Mouse (Mus musculus) kidney, embryonic 14.5 days (tissue): ENCODE data around the gene Srpk2. TPM values are rescaled to one million over a fixed set of nuclear protein-coding genes. Genes with fewer than 3 reads are reported as not detected.
"Not testable (repeated sequence)": the region's sequence is repeated elsewhere in the genome, so short reads cannot be mapped to it uniquely, and the experiment has no call there.

Experiments used
- ATAC-seq: fragments of 200-750 bp; cut with Nextera tagmentation; 2 replicates; pipeline ENCODE4 v1.8.0; 2017; ENCODE audit warnings: moderate number of reproducible peaks, mild to moderate bottlenecking, moderate TSS enrichment, moderate library complexity; ENCODE audit not compliant: low FRiP score, low TSS enrichment
- H3K27ac ChIP-seq: fragments of 300-500 bp; sonication (generic); 2 replicates; pipeline ENCODE4 v1.5.1; 2014; ENCODE audit warnings: low read depth, mild to moderate bottlenecking, low read length, moderate library complexity, mixed read lengths
- H3K27me3 ChIP-seq: fragments of 300-500 bp; sonication (generic); 2 replicates; pipeline ENCODE4 v1.6.1; 2014; ENCODE audit warnings: mild to moderate bottlenecking, low read length; ENCODE audit not compliant: control insufficient read depth, insufficient read depth
- H3K36me3 ChIP-seq: fragments of 300-500 bp; sonication (generic); 2 replicates; pipeline ENCODE4 v1.6.1; 2014; ENCODE audit warnings: low read length, mixed read lengths; ENCODE audit not compliant: control insufficient read depth, insufficient read depth
- H3K4me1 ChIP-seq: fragments of 300-500 bp; sonication (generic); 2 replicates; pipeline ENCODE4 v1.6.1; 2014; ENCODE audit warnings: low read length, mixed read lengths; ENCODE audit not compliant: control insufficient read depth, insufficient read depth
- H3K4me2 ChIP-seq: fragments of 300-500 bp; sonication (generic); replicated peaks from 2 replicates; pipeline ENCODE4 v1.6.1; 2014; ENCODE audit warnings: low read depth, mild to moderate bottlenecking, low read length
- H3K4me3 ChIP-seq: fragments of 300-500 bp; sonication (generic); 2 replicates; pipeline ENCODE4 v1.5.1; 2014; ENCODE audit warnings: mild to moderate bottlenecking, low read length
- H3K9ac ChIP-seq: fragments of 300-500 bp; sonication (generic); 2 replicates; pipeline ENCODE4 v1.6.1; 2014; ENCODE audit warnings: low read depth, mild to moderate bottlenecking, low read length, moderate library complexity
- H3K9me3 ChIP-seq: fragments of 300-500 bp; sonication (generic); 2 replicates; pipeline ENCODE4 v1.6.1; 2016; ENCODE audit warnings: low read length; ENCODE audit not compliant: control insufficient read depth
- whole genome bisulfite sequencing: fragments of 180-500 bp; shearing (Covaris S2); extraction: QIAGEN DNeasy Blood & Tissue Kit; methylation state at CpG from one replicate; pipeline ENCODE4 v1.1.7; 2014; 5-methylcytosine and 5-hydroxymethylcytosine counted together
- polyA plus RNA-seq: library from polyadenylated mRNA; unstranded; fragments of >200 nt; fragmentation: Nextera tagmentation; extraction: Ambion mirVana; gene quantifications from 2 replicates; pipeline ENCODE4 v1.2.1, GENCODE M21; 2014

Gene Srpk2
- polyA plus RNA-seq = 41.8 and 50.8 TPM in 2 replicates

DNA sequence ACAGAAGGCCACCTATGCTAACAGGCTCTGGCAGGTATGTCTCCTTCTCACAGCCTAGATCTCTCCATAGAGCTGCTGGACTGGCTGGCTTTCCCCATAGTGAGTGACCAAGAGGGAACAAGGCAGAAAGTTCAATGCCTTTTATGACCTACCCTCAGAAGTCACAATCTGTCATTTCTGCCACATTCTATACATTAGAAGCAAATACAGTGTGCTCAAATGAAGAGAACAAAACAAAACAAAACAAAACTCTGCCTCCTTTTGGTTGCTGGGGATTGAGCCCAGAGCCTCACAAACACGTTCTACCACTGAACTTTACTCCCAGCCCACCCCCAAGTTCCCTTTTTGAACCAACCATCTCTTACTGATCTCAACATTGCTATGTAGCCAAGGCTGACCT is at the start of gene Srpk2:
Gene Srpk2, minus strand, starts transcription at position 101 of the 400 bp plus-strand sequence.
- Histone ChIP-seq H3K27ac (no peak within 1 kb of the TSS), H3K4me2 (no peak within 1 kb of the TSS), H3K4me3 (no peak within 1 kb of the TSS), H3K4me1 (no peaks in the 10 kb centered on the region), H3K27me3 (no peaks in the 10 kb centered on the region), H3K9me3 (no peaks in the 10 kb centered on the region), H3K36me3 (no peaks in the 10 kb centered on the region), H3K9ac (no peak within 1 kb of the TSS)
- no peak for ATAC-seq
- 63% methylated on average over 1 of the region's 1 CpGs for WGBS

DNA sequence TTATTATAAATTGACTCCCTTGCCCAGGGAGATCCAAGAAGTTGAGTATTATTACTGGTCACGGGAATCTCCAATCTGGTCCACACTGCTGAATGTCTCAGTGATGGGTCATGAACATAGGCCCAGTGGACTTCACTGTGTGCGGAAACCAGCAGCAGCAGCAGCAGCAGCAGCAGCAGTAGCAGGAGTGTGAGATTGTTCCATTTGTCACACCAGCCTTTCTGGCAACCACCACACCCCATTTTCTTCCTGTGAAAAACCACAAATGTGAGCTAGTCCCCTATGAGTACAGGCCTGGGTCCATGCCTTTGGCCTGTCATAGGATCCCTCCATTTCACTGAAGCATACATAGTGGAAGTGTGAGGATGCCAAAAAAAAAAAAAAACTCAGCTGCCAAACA is 37.5 kb upstream of the Srpk2 start:
- H3K36me3 ChIP-seq = no peaks in the 10 kb centered on the region
- no peaks in the 10 kb centered on the region; the same call in 1 of the 2 replicates for H3K9me3 ChIP-seq
- no peak overlapping the region for H3K9ac ChIP-seq
- no peak for ATAC-seq
- no peak overlapping the region for H3K27ac ChIP-seq
- no peaks in the 10 kb centered on the region for H3K27me3 ChIP-seq
- H3K4me1 ChIP-seq = no peaks in the 10 kb centered on the region
- H3K4me3 ChIP-seq = no peak overlapping the region
- no peak overlapping the region for H3K4me2 ChIP-seq
- 97% methylated on average over 2 of the region's 2 CpGs for WGBS

DNA sequence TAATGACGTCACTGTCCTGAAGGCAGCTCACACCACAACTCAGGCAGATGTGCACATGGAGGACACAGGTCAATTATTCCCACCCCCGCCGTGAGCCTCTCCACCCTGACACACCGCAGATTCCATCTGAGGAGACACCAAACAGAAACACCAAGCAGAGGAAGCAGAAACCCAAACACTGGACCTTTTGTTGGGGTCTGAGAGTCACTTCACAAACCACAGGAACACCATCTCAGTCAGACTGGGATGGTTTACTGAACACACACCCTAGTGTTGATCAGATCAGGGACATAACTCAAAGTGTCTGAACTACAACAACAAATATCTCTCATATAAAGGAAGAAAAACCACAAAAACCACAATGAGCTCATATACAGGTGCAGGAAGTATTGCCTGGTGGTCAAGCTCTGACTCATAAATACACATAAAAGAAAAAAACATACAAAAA is 34.5 kb upstream of the Srpk2 start:
- 82% methylated on average over 4 of the region's 4 CpGs for WGBS
- Histone ChIP-seq H3K27ac (no peak overlapping the region), H3K4me1 (no peaks in the 10 kb centered on the region), H3K4me3 (no peak overlapping the region), H3K36me3 (no peaks in the 10 kb centered on the region), H3K9ac (no peak overlapping the region), H3K27me3 (no peaks in the 10 kb centered on the region), H3K9me3 (no peaks in the 10 kb centered on the region), H3K4me2 (no peak overlapping the region)
- no peak for ATAC-seq

DNA sequence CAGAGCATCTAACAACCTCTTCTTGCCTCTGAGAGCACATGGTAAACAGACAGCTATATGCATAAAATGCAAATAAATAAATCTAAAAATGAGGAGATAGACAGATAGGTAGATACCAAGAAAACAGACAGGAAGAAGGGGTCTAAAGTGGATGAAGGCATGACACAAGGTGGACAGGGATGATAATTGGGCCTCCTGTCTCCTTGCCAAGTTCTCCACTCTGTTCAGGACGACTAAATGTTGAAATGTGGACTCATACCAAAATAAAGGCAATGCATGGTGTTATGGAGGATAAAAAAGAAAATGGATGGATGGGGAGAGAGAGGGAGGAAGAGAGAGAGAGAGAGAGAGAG is 33.7 kb upstream of the Srpk2 start:
- Histone ChIP-seq H3K4me2 (no peak overlapping the region), H3K27ac (no peak overlapping the region), H3K9ac (no peak overlapping the region), H3K27me3 (no peaks in the 10 kb centered on the region), H3K36me3 (no peaks in the 10 kb centered on the region), H3K4me1 (no peaks in the 10 kb centered on the region), H3K4me3 (no peak overlapping the region), H3K9me3 (no peaks in the 10 kb centered on the region)
- no peak for ATAC-seq
- WGBS = 69% methylated on average over 1 of the region's 1 CpGs

DNA sequence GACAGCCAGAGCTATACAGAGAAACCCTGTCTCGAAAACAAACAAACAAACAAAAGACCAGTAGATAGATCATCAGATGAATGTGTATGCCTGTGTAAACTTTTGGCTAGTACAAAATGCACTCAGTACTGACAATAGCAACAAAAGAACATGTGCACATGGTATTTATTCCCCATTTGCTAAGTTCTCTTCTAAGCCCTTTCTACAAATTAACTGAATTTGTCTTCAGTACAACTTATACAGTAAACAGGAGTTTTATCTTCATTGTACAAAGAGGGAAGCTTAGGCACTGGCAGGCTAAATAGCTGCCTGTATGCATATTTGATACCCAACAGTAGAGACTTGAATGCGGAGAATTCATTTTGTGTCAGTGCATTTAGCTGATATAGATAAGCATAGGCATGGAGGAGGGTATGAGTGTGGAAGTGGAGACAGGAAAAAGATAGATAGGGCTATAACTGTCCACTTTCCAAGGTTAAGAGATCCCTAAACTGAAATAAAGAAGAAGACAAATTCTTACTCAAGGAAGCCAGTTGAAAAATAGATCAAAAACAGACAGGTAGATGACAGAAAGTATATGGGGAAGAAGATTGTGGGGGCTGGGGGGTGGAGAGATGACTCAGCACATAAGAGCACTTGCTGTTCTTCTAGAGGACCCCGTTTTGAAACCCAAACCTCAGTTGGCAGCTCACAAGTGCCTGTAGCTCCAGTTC is 33.2 kb upstream of the Srpk2 start:
- Histone ChIP-seq H3K9ac (no peak overlapping the region), H3K4me3 (no peak overlapping the region), H3K36me3 (no peaks in the 10 kb centered on the region), H3K27me3 (no peaks in the 10 kb centered on the region), H3K27ac (no peak overlapping the region), H3K4me1 (no peaks in the 10 kb centered on the region), H3K4me2 (no peak overlapping the region), H3K9me3 (no peaks in the 10 kb centered on the region)
- WGBS = 80% methylated on average over 3 of the region's 3 CpGs
- no peak for ATAC-seq

DNA sequence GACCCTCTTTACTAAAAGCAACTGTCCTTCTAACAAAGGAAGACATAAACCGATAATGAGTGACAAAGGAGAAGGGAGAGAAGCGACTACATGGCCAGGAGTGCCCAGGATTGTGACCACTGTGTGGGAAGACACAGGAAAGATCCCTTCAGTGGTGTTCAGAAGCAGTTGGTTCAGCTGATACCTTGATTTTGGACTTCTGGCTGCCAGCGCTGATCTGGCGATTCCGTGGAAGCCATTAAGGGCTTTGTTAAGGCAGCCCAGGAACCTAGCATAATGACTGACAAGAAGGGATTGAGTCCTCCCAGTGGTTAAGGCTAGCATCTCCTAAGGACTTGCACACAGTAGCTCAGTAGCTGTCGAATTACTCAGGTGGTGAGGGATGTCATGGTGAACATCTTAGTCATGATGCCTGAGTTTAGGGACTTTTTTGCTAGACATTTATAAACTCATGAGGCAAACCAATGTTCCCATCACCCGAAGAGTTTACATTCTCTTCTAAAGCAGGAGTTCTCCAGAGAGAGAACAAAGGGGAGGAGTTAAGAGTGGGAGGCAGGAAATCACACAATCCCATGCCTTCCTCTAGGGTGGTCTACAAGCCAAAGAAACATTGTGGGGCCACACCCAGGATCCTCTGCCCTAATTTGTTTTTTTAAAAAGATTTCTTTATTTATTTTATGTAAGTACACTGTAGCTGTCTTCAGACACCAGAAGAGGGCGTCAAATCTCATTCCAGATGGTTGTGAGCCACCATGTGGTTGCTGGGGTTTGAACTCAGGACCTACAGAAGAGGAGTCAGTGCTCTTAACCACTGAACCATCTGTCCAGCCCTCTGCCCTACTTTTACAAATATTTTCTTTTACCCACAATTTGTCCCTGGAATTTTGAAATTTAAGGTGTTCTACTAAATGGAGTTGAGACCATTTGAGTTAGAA is 29.3 kb upstream of the Srpk2 start:
- no peak for ATAC-seq
- WGBS = 92% methylated on average over 8 of the region's 8 CpGs
- Histone ChIP-seq H3K9me3 (peaks cover 21% of the 10 kb centered on the region), H3K9ac (no peak overlapping the region), H3K4me2 (no peak overlapping the region), H3K36me3 (peaks cover 23% of the 10 kb centered on the region), H3K27ac (no peak overlapping the region), H3K27me3 (no peaks in the 10 kb centered on the region), H3K4me3 (no peak overlapping the region), H3K4me1 (no peaks in the 10 kb centered on the region)

DNA sequence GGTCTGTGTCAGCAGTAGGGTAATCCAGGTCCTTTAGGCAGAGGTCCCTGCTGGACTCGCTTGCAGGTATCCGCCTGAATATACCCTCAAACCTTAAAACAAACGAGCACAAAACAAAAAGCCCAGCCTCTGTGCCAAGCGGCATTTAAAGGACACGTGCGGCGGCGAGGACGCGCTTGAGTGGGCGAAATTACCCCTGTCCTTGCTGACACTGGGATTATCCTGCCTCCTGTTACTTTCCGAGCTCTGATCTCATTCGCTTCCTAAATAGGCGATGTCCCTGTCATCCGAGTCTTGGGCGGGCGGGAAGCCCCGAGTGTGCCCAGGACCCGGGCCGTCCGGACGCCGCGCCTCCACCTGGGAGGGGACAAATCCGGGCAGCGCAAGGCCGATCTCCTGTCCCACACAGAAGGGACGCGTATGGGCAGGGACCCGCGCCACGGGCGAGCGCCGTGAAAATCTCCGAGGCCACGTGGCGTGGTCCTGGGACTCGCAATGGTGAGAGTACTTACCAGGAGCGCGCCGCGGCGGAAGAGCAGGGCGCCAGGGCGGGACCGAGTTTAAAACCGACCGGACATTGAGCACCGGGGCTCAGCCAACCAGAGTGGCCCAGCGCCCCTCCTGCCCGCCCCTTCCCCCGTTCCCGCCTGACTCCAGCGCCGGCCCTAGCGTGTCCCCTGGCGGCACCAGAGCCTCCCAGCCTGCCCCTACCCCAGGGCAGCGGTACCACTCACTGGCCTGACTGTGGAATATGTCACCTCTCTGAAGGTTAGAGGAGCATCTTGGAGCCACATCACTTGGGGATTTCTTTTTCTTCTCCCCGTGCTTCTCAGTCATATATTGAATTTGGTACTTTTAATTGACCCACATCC is 27.9 kb upstream of the Srpk2 start:
- H3K9ac ChIP-seq = peak overlapping the region; percentile 81
- H3K27ac ChIP-seq = peak overlapping the region; percentile 42; the same call in 1 of the 2 replicates
- peak overlapping the region; percentile 63 for H3K4me2 ChIP-seq
- H3K4me3 ChIP-seq = peak overlapping the region; percentile 76
- H3K36me3 ChIP-seq = peaks cover 29% of the 10 kb centered on the region
- 6% methylated on average over 59 of the region's 60 CpGs for WGBS
- H3K4me1 ChIP-seq = no peaks in the 10 kb centered on the region
- peak; percentile 100 for ATAC-seq
- H3K9me3 ChIP-seq = peaks cover 31% of the 10 kb centered on the region
- H3K27me3 ChIP-seq = no peaks in the 10 kb centered on the region

DNA sequence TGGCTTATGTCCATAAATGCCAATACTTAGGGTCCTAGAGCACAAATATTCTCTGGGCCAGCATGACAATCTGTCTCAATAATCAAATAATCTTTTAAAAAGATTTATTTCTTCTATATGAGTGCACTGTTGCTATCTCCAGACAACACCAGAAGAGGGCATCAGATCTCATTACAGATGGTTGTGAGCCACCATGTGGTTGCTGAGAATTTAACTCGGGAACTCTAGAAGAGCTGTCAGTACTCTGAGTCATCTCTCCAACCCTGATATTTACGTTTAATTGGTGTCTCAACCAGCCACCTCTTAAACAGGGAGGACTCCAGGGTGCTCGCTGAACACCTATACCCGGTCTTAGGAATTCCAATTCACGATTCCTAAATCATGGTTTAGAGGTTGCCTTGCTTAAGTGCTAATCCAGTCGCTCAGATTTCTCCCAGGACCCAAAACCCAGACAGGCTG is 27.3 kb upstream of the Srpk2 start:
- WGBS = 72% methylated on average over 6 of the region's 6 CpGs
- Histone ChIP-seq H3K4me2 (peak overlapping the region; percentile 63), H3K4me3 (peak overlapping the region; percentile 76), H3K9ac (peak overlapping the region; percentile 81), H3K9me3 (peaks cover 37% of the 10 kb centered on the region), H3K36me3 (peaks cover 35% of the 10 kb centered on the region)
- not testable (repeated sequence) for H3K27me3 ChIP-seq, H3K27ac ChIP-seq, H3K4me1 ChIP-seq, ATAC-seq
